Mouse (Mus musculus): ENCODE measurements around the gene Aspdh.

- TF ChIP-seq CTCF (IDR thresholded peaks at IDR 0.05; ENCODE audit: control insufficient read depth, insufficient read depth, insufficient replicate concordance, low read depth, low read length), result no peak
- no peak for TF ChIP-seq POLR2A (IDR thresholded peaks at IDR 0.05; ENCODE audit: control insufficient read depth, low read depth, low read length)
Observed at GRCm38 (mm10) chr7:44507491-44507890, 42.3 kb downstream of the Aspdh start.

Data from testis, adult 2 months (tissue).